Mouse (Mus musculus) stomach, embryonic 16.5 days (tissue): ENCODE measurements at regions not wholly inside any gene's neighbourhood (a gene's known extent, or its start where the extent isn't known, plus 50 kb on each side); places are given as distances from the start of the nearest gene placed in this dataset.
A peak's percentile ranks its signal among the peaks of the same experiment; 100 is the strongest.

Experiments used
- ATAC-seq: fragments of 200-750 bp; cut with Nextera tagmentation; 2 replicates; pipeline ENCODE4 v1.8.0; 2017; ENCODE audit warnings: moderate number of reproducible peaks, moderate TSS enrichment; ENCODE audit not compliant: insufficient read depth, low FRiP score
- H3K27ac ChIP-seq: fragments of 300-500 bp; sonication (generic); 2 replicates; pipeline ENCODE4 v1.5.1; 2014; ENCODE audit warnings: low read length
- H3K27me3 ChIP-seq: fragments of 300-500 bp; sonication (generic); 2 replicates; pipeline ENCODE4 v1.6.1; 2014; ENCODE audit warnings: low read length, control low read depth, mixed read lengths; ENCODE audit not compliant: control insufficient read depth, insufficient read depth
- H3K36me3 ChIP-seq: fragments of 300-500 bp; sonication (generic); 2 replicates; pipeline ENCODE4 v1.6.1; 2014; ENCODE audit warnings: low read length; ENCODE audit not compliant: control insufficient read depth, insufficient read depth
- H3K4me1 ChIP-seq: fragments of 300-500 bp; sonication (generic); 2 replicates; pipeline ENCODE4 v1.6.1; 2014; ENCODE audit warnings: low read length, control low read depth, mixed read lengths; ENCODE audit not compliant: control insufficient read depth, insufficient read depth
- H3K4me2 ChIP-seq: fragments of 300-500 bp; sonication (generic); 2 replicates; pipeline ENCODE4 v1.6.1; 2014; ENCODE audit warnings: low read depth, low read length, mixed read lengths
- H3K4me3 ChIP-seq: fragments of 300-500 bp; sonication (generic); replicated peaks from 2 replicates; pipeline ENCODE4 v1.5.1; 2014; ENCODE audit warnings: mild to moderate bottlenecking, low read length
- H3K9ac ChIP-seq: fragments of 300-500 bp; sonication (generic); 2 replicates; pipeline ENCODE4 v1.6.1; 2014; ENCODE audit warnings: low read length
- H3K9me3 ChIP-seq: fragments of 300-500 bp; sonication (generic); replicated peaks from 2 replicates; pipeline ENCODE4 v1.6.1; 2016; ENCODE audit warnings: low read length, control low read depth; ENCODE audit not compliant: control insufficient read depth
- WGBS: fragments of 180-500 bp; shearing (Covaris S2); extraction: QIAGEN DNeasy Blood & Tissue Kit; methylation state at CpG from one replicate; pipeline ENCODE4 v1.1.7; 2014; 5-methylcytosine and 5-hydroxymethylcytosine counted together

- no peaks in the 10 kb centered on the region for H3K9me3 ChIP-seq
- WGBS = 69% methylated on average over 12 of the region's 12 CpGs
- H3K27me3 ChIP-seq = no peaks in the 10 kb centered on the region
- no peak overlapping the region for H3K27ac ChIP-seq
- H3K9ac ChIP-seq = no peak overlapping the region
- H3K4me2 ChIP-seq = no peak overlapping the region
- H3K4me3 ChIP-seq = no peak overlapping the region
- H3K36me3 ChIP-seq = no peaks in the 10 kb centered on the region
- no peaks in the 10 kb centered on the region for H3K4me1 ChIP-seq
- no peak for ATAC-seq
Measured at GRCm38 (mm10) chr12:118583829-118584628, 262.1 kb upstream of the Sp8 start.

- no peak for ATAC-seq
- 39% methylated on average over 2 of the region's 2 CpGs for WGBS
Measured at GRCm38 (mm10) chr12:118569811-118570210, 268.6 kb upstream of the Sp4 start.

GRCm38 (mm10) chr12:118566681-118567080 is 265.4 kb upstream of the Sp4 start:
- Histone ChIP-seq H3K36me3 (no peaks in the 10 kb centered on the region), H3K27ac (no peak overlapping the region), H3K9ac (no peak overlapping the region), H3K9me3 (no peaks in the 10 kb centered on the region), H3K4me2 (no peak overlapping the region), H3K27me3 (no peaks in the 10 kb centered on the region), H3K4me3 (no peak overlapping the region), H3K4me1 (peaks cover 7% of the 10 kb centered on the region; the same call in 1 of the 2 replicates)
- ATAC-seq = no peak

More at GRCm38 (mm10) chr12:118569811-118570210, 268.6 kb upstream of the Sp4 start:
- no peak overlapping the region for H3K4me2 ChIP-seq
- H3K9ac ChIP-seq = no peak overlapping the region
- H3K9me3 ChIP-seq = no peaks in the 10 kb centered on the region
- H3K4me3 ChIP-seq = no peak overlapping the region
- H3K27ac ChIP-seq = no peak overlapping the region
- H3K4me1 ChIP-seq = no peaks in the 10 kb centered on the region
- H3K27me3 ChIP-seq = no peaks in the 10 kb centered on the region
- H3K36me3 ChIP-seq = no peaks in the 10 kb centered on the region

- H3K27me3 ChIP-seq = no peaks in the 10 kb centered on the region
- no peaks in the 10 kb centered on the region for H3K9me3 ChIP-seq
- H3K27ac ChIP-seq = no peak overlapping the region
- H3K4me2 ChIP-seq = no peak overlapping the region
- H3K4me3 ChIP-seq = no peak overlapping the region
- WGBS = 34% methylated on average over 9 of the region's 9 CpGs
- no peak for ATAC-seq
- H3K4me1 ChIP-seq = peaks cover 7% of the 10 kb centered on the region; the same call in 1 of the 2 replicates
- H3K9ac ChIP-seq = no peak overlapping the region
- H3K36me3 ChIP-seq = no peaks in the 10 kb centered on the region
Measured at GRCm38 (mm10) chr12:118564394-118565112, 263.3 kb upstream of the Sp4 start.

- WGBS = 33% methylated on average over 2 of the region's 2 CpGs
- no peak overlapping the region for H3K4me2 ChIP-seq
- ATAC-seq = no peak
- no peak overlapping the region for H3K9ac ChIP-seq
- H3K36me3 ChIP-seq = no peaks in the 10 kb centered on the region
- H3K4me3 ChIP-seq = no peak overlapping the region
- H3K9me3 ChIP-seq = no peaks in the 10 kb centered on the region
- H3K4me1 ChIP-seq = peaks cover 7% of the 10 kb centered on the region; the same call in 1 of the 2 replicates
- H3K27ac ChIP-seq = no peak overlapping the region
- H3K27me3 ChIP-seq = no peaks in the 10 kb centered on the region
Measured at GRCm38 (mm10) chr12:118562226-118562625, 261.0 kb upstream of the Sp4 start.

GRCm38 (mm10) chr12:118549071-118549470 is 247.8 kb upstream of the Sp4 start:
- Histone ChIP-seq H3K27ac (no peak overlapping the region), H3K36me3 (no peaks in the 10 kb centered on the region), H3K4me2 (no peak overlapping the region), H3K9me3 (no peaks in the 10 kb centered on the region), H3K4me1 (no peaks in the 10 kb centered on the region), H3K9ac (no peak overlapping the region), H3K4me3 (no peak overlapping the region), H3K27me3 (no peaks in the 10 kb centered on the region)
- WGBS = 94% methylated on average over 1 of the region's 1 CpGs
- no peak for ATAC-seq

- no peak for ATAC-seq
- no peak overlapping the region for H3K27ac ChIP-seq
Measured at GRCm38 (mm10) chr12:118540336-118540735, 239.1 kb upstream of the Sp4 start.

GRCm38 (mm10) chr12:118530514-118530913 is 229.3 kb upstream of the Sp4 start:
- Histone ChIP-seq H3K4me1 (peaks cover 6% of the 10 kb centered on the region; the same call in 1 of the 2 replicates), H3K27ac (no peak overlapping the region), H3K9me3 (no peaks in the 10 kb centered on the region), H3K4me2 (peak overlapping the region; percentile 49), H3K27me3 (peaks cover 29% of the 10 kb centered on the region), H3K9ac (no peak overlapping the region), H3K4me3 (no peak overlapping the region), H3K36me3 (no peaks in the 10 kb centered on the region)
- WGBS = under 1% methylated on average over 10 of the region's 10 CpGs
- ATAC-seq = no peak

More at GRCm38 (mm10) chr12:118540336-118540735, 239.1 kb upstream of the Sp4 start:
- no peaks in the 10 kb centered on the region for H3K36me3 ChIP-seq
- 26% methylated on average over 6 of the region's 6 CpGs for WGBS
- no peak overlapping the region for H3K4me2 ChIP-seq
- no peaks in the 10 kb centered on the region for H3K4me1 ChIP-seq
- no peaks in the 10 kb centered on the region for H3K27me3 ChIP-seq
- H3K4me3 ChIP-seq = no peak overlapping the region
- H3K9ac ChIP-seq = no peak overlapping the region
- no peaks in the 10 kb centered on the region for H3K9me3 ChIP-seq
